Mouse (Mus musculus) limb, embryonic 13.5 days (tissue): ENCODE results near the gene Clns1a. TPM values are rescaled to one million over a fixed set of nuclear protein-coding genes. Genes with fewer than 3 reads are reported as not detected.

Experiments used
- ATAC-seq: fragments of 200-750 bp; cut with Nextera tagmentation; 2 replicates; pipeline ENCODE4 v1.8.0; 2017; ENCODE audit warnings: low read depth, moderate number of reproducible peaks, moderate TSS enrichment; ENCODE audit not compliant: low FRiP score
- H3K27ac ChIP-seq: fragments of 300-500 bp; sonication (generic); 2 replicates; pipeline ENCODE4 v1.5.1; 2015; ENCODE audit warnings: inconsistent platforms, mild to moderate bottlenecking, moderate library complexity
- H3K27me3 ChIP-seq: fragments of 300-500 bp; sonication (generic); 2 replicates; pipeline ENCODE4 v1.6.1; 2015; ENCODE audit warnings: mild to moderate bottlenecking, inconsistent platforms
- H3K36me3 ChIP-seq: fragments of 300-500 bp; sonication (generic); 2 replicates; pipeline ENCODE4 v1.6.1; 2015; ENCODE audit warnings: inconsistent platforms, mild to moderate bottlenecking, moderate library complexity
- H3K4me1 ChIP-seq: fragments of 300-500 bp; sonication (generic); 2 replicates; pipeline ENCODE4 v1.6.1; 2015; ENCODE audit warnings: inconsistent platforms
- H3K4me2 ChIP-seq: fragments of 300-500 bp; sonication (generic); replicated peaks from 2 replicates; pipeline ENCODE4 v1.6.1; 2015; ENCODE audit warnings: inconsistent platforms, mild to moderate bottlenecking, moderate library complexity
- H3K4me3 ChIP-seq: fragments of 300-500 bp; sonication (generic); 2 replicates; pipeline ENCODE4 v1.5.1; 2015; ENCODE audit warnings: moderate library complexity, mild to moderate bottlenecking, inconsistent platforms
- H3K9ac ChIP-seq: fragments of 300-500 bp; sonication (generic); 2 replicates; pipeline ENCODE4 v1.6.1; 2015; ENCODE audit warnings: mild to moderate bottlenecking, inconsistent platforms
- H3K9me3 ChIP-seq: fragments of 300-500 bp; sonication (generic); 2 replicates; pipeline ENCODE4 v1.6.1; 2016; ENCODE audit warnings: inconsistent platforms
- WGBS: fragments of 180-500 bp; shearing (Covaris S2); methylation state at CpG from one replicate; pipeline ENCODE4 v1.1.7; 2015; 5-methylcytosine and 5-hydroxymethylcytosine counted together
- polyA plus RNA-seq: library from polyadenylated mRNA; unstranded; fragments of >200 nt; fragmentation: Nextera tagmentation; extraction: Ambion mirVana; gene quantifications from 2 replicates; pipeline ENCODE4 v1.2.1, GENCODE M21; 2015

Gene Clns1a
- polyA plus RNA-seq, 1 experiment from 2014 or later, result 229 TPM

DNA sequence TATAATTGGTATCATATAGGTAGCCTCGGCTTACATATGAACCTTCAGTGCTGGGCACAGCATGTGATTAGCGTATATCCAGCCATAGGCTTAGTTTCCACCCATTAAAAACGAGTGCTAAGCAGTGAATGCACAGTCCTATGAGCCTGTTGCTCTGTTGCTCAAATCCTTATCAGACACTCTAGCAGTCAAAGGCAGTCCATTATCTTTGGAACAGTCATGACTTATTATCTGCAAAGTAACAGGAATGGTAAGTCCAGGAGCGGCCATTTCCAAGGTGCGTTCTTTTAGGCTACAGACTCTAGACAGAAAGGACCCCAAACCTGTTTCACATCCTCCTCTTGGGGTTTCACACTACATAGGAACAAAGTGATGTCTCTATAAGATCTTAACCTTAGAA is 37.2 kb downstream of the Clns1a start:
- Histone ChIP-seq H3K4me1 (peaks cover 9% of the 10 kb centered on the region), H3K4me2 (no peak overlapping the region), H3K36me3 (0 out of 2 replicates have a peak, but pooled peaks cover 5% of the 10 kb centered on the region), H3K4me3 (no peak overlapping the region), H3K9ac (no peak overlapping the region), H3K9me3 (no peaks in the 10 kb centered on the region), H3K27ac (no peak overlapping the region), H3K27me3 (peaks cover 6% of the 10 kb centered on the region; the same call in 1 of the 2 replicates)
- ATAC-seq, result no peak
- 90% methylated on average over 5 of the region's 5 CpGs for WGBS

- no peak overlapping the region for H3K4me2 ChIP-seq
- H3K4me1 ChIP-seq, result peaks cover 9% of the 10 kb centered on the region
- no peak overlapping the region for H3K9ac ChIP-seq
- WGBS, result 86% methylated on average over 8 of the region's 8 CpGs
- no peak overlapping the region for H3K27ac ChIP-seq
- no peak overlapping the region for H3K4me3 ChIP-seq
- H3K36me3 ChIP-seq, result 0 out of 2 replicates have a peak, but pooled peaks cover 5% of the 10 kb centered on the region
- ATAC-seq, result no peak
- no peaks in the 10 kb centered on the region for H3K9me3 ChIP-seq
- H3K27me3 ChIP-seq, result peaks cover 6% of the 10 kb centered on the region; the same call in 1 of the 2 replicates
Measured at GRCm38 (mm10) chr7:97735021-97735420, 38.6 kb downstream of the Clns1a start.

DNA sequence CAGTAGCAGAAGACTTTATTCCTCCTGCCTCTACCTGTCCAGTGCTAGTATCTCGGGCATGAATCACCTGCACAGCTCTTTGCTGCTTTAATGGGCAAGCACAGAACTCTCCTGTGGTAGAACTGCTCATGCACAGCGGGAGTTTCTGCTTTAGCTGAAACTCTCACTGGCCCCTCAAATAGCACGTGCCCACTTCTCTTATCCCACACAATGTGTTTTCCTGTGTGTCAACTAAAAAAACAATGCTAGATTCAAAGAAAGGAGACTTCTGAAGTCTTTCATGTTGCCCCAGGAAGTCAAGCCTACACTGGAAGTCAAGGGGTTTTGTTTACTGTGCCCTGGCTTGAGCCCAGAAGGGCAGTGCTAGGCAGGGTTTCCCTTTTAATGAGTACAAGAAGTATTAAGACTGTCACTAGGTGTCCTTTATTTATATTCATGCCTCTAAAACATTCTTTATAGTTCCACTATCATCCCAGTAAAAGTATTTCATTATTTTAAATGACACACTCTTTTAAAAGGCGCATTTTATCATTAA is 39.5 kb downstream of the Clns1a start:
- Histone ChIP-seq H3K4me2 (no peak overlapping the region), H3K9me3 (no peaks in the 10 kb centered on the region), H3K27me3 (peaks cover 6% of the 10 kb centered on the region; the same call in 1 of the 2 replicates), H3K27ac (no peak overlapping the region), H3K9ac (no peak overlapping the region), H3K4me3 (no peak overlapping the region), H3K36me3 (no peaks in the 10 kb centered on the region), H3K4me1 (peaks cover 9% of the 10 kb centered on the region)
- WGBS, result 55% methylated on average over 4 of the region's 4 CpGs
- ATAC-seq, result no peak

GRCm38 (mm10) chr7:97737256-97737637 is 40.8 kb downstream of the Clns1a start:
- Histone ChIP-seq H3K9ac (peak overlapping the region; percentile 70), H3K27me3 (peaks cover 6% of the 10 kb centered on the region; the same call in 1 of the 2 replicates), H3K27ac (no peak overlapping the region), H3K4me3 (peak overlapping the region; percentile 63), H3K36me3 (no peaks in the 10 kb centered on the region), H3K4me1 (peaks cover 9% of the 10 kb centered on the region), H3K4me2 (peak overlapping the region; percentile 92), H3K9me3 (no peaks in the 10 kb centered on the region)
- 9% methylated on average over 12 of the region's 12 CpGs for WGBS
- no peak; the same call in 1 of the 2 replicates for ATAC-seq

DNA sequence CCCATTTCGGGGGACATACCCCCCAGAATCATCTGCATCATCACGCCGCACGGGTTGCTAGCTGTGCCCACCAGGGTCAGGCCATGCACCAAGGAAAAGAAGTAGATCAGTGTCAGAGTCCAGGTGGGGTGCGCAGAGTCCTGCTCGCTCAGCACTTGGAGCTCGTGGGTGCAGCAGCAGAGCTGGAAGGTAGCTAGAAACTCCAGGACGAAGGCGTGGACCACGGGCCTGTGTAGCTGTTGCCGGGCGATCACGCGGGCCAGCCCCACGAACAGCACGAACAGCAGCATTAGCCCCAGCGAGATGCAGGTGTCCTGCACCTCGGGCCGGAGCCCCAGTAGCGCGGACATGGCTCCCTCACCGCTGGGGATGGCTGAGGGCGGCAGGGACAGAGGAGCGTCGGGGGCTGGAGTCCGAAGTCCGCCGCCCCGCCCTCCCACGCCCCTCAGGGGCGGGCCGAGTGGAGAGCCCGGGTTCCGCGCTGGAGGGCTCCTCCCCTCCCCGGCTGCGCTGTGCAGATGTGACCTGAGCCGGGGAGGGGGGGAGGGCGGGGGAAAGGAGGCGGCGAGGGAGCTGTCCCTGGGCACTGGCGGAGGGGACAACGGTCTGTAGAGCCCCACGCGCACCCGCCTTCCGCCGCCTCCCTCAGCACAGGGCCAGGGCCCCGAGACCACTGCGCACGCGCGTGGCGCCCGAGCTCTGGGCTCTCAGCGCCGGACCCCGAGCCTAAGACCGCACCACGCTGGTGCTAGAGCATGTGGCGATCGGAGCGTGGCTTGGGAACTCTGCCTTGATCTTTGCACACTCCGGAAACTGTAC is 41.4 kb downstream of the Clns1a start, which contains the start of gene Aqp11:
Aqp11 (minus strand) TSS at position 652 of the 819 bp plus-strand sequence.
- Histone ChIP-seq H3K27ac (no peak within 1 kb of the TSS), H3K27me3 (peaks cover 6% of the 10 kb centered on the region; the same call in 1 of the 2 replicates), H3K4me3 (peak within 1 kb of the TSS; percentile 63), H3K9ac (peak within 1 kb of the TSS; percentile 70), H3K36me3 (no peaks in the 10 kb centered on the region), H3K9me3 (no peaks in the 10 kb centered on the region), H3K4me2 (peak within 1 kb of the TSS; percentile 92), H3K4me1 (peaks cover 9% of the 10 kb centered on the region)
- peak; percentile 97 for ATAC-seq
- WGBS, result under 1% methylated on average over 57 of the region's 64 CpGs

DNA sequence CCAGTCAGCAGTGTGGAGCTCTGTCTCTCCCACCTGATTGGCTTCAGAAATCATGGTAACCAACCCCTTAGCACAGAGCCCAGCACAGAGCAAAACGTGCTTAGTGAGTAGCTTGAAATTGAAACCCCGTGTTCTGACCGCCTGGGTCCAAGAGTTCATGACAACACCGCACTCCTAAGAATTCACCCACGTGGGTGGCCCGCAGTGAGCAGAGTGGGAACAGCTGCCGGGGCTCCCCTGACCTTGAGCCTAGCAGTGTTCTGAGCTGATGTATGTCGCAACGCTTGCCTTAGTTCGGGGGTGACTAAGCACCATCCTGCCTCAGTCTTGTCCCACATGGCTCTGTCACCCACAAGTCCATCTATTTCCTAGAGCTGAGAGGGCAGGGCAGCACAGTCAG is 44.5 kb downstream of the Clns1a start:
- Histone ChIP-seq H3K9me3 (no peaks in the 10 kb centered on the region), H3K36me3 (no peaks in the 10 kb centered on the region), H3K9ac (no peak overlapping the region), H3K4me1 (peaks cover 9% of the 10 kb centered on the region), H3K4me2 (no peak overlapping the region), H3K27ac (no peak overlapping the region), H3K4me3 (no peak overlapping the region), H3K27me3 (peaks cover 6% of the 10 kb centered on the region; the same call in 1 of the 2 replicates)
- 55% methylated on average over 10 of the region's 10 CpGs for WGBS
- no peak for ATAC-seq

- Histone ChIP-seq H3K27me3 (peaks cover 5% of the 10 kb centered on the region; the same call in 1 of the 2 replicates), H3K9me3 (no peaks in the 10 kb centered on the region), H3K4me1 (peaks cover 8% of the 10 kb centered on the region), H3K27ac (no peak overlapping the region), H3K9ac (no peak overlapping the region), H3K4me3 (no peak overlapping the region), H3K36me3 (no peaks in the 10 kb centered on the region), H3K4me2 (no peak overlapping the region)
- ATAC-seq, result no peak
- 65% methylated on average over 1 of the region's 1 CpGs for WGBS
Measured at GRCm38 (mm10) chr7:97741756-97742291, 45.4 kb downstream of the Clns1a start.

GRCm38 (mm10) chr7:97745299-97745698 is 48.9 kb downstream of the Clns1a start:
- Histone ChIP-seq H3K9me3 (no peaks in the 10 kb centered on the region), H3K36me3 (no peaks in the 10 kb centered on the region), H3K27ac (no peak overlapping the region), H3K4me2 (no peak overlapping the region), H3K4me1 (0 out of 2 replicates have a peak, but pooled peaks cover 3% of the 10 kb centered on the region), H3K4me3 (no peak overlapping the region), H3K27me3 (no peaks in the 10 kb centered on the region), H3K9ac (no peak overlapping the region)
- no peak for ATAC-seq
- WGBS, result 15% methylated on average over 3 of the region's 3 CpGs

DNA sequence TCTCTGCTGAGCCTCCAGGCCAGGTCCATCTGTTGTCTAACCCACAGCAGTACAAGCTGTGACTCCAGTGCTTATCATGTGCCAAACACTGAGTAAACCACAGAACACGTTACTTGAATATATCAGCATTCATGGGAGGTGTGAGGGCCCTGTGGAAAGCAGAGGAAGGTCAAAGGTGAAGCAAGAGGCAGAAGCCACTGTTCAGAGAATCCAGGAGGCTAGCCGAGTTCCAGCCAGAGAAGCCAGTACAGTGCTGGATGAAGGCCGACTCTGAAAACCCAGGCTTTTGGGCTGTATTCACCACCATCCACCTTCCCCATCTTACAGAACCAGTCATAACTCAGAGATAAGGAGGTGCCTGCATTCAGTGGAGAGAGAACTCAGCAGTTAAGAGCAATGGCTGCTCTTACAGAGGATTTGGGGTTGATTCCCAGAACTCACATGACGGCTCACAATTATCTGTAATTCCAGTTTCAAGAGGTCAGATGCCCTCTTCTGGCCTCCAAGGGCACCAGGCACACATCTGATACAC is 50.8 kb downstream of the Clns1a start:
- Histone ChIP-seq H3K4me1 (0 out of 2 replicates have a peak, but pooled peaks cover 3% of the 10 kb centered on the region), H3K27me3 (no peaks in the 10 kb centered on the region), H3K36me3 (no peaks in the 10 kb centered on the region), H3K9ac (no peak overlapping the region), H3K4me3 (no peak overlapping the region), H3K9me3 (no peaks in the 10 kb centered on the region), H3K4me2 (no peak overlapping the region), H3K27ac (no peak overlapping the region)
- no peak for ATAC-seq
- WGBS, result 77% methylated on average over 4 of the region's 4 CpGs

DNA sequence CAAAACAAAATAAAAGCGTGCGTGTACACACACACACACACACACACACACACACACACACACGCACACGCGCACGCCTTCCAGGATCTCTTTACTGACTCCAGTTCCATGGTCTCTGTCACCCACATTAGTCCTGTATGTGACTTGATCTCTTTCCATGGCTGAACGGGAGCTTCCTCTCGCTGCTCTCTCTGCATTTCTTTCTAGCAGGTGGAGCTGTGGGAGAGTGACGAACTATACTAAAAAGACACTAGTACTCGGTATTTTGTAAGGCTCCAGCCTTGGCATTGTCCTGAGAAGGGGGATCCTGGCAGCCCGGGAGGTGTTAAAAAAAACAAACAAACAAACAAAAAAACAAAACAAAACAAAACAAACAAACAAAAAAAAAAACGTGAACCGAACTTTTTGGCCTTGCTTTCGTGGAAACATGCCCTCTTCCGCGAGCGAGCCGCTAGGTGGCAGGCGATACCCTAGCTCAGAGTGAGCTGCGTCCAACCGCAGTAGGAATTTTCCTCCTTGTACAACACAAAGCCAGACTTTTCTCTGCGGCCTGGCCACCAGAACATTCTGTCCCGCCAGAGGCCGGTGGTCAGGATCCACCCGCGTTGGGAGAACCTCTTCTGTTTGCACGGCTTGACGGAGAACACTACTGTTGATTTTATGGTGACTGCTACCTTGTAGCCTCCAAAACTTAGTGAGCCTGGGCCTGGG is 51.5 kb downstream of the Clns1a start:
- no peaks in the 10 kb centered on the region for H3K36me3 ChIP-seq
- no peak overlapping the region for H3K9ac ChIP-seq
- H3K4me3 ChIP-seq, result no peak overlapping the region
- 26% methylated on average over 28 of the region's 28 CpGs for whole genome bisulfite sequencing
- no peak overlapping the region for H3K27ac ChIP-seq
- H3K27me3 ChIP-seq, result no peaks in the 10 kb centered on the region
- H3K4me2 ChIP-seq, result peak overlapping the region; percentile 49
- 0 out of 2 replicates have a peak, but pooled peaks cover 3% of the 10 kb centered on the region for H3K4me1 ChIP-seq
- peak; percentile 80 for ATAC-seq
- H3K9me3 ChIP-seq, result no peaks in the 10 kb centered on the region

DNA sequence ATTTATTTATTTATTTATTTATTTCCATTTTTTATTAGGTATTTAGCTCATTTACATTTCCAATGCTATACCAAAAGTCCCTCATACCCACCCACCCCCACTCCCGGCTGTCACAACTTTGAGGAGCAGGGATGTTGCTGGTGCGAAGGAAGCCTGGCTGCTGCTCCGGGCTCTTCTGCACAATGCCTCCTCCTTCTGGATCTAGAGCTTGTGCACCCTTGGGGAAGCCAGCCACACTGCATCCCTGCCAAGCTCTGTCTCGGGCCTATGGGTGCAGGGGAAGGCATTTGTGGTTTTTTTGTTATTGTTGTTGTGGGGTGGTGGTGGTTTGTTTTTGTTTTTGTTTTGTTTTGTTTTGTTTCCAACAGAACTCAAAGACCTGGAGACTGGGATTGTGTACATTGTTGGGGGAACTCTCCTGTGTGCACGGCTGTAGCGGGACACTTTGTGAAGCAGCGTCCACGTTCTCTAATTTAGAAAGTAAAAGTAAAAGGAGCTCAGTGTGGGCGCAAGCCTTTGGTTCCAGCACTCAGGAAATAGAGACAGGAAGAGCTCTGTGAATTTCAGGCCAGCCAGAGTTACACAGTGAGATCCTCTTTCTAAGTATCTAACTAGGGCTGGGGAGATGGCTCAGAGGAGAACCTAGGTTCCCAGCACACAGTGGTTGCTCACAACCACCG is 52.2 kb downstream of the Clns1a start:
- Histone ChIP-seq H3K27me3 (no peaks in the 10 kb centered on the region), H3K27ac (no peak overlapping the region; the same call in 1 of the 2 replicates), H3K9me3 (no peaks in the 10 kb centered on the region), H3K4me3 (no peak overlapping the region), H3K9ac (no peak overlapping the region), H3K4me2 (peak overlapping the region; percentile 49), H3K36me3 (no peaks in the 10 kb centered on the region), H3K4me1 (0 out of 2 replicates have a peak, but pooled peaks cover 3% of the 10 kb centered on the region)
- ATAC-seq, result no peak; the same call in 1 of the 2 replicates
- WGBS, result 63% methylated on average over 10 of the region's 10 CpGs
